In the genomic region with DNA sequence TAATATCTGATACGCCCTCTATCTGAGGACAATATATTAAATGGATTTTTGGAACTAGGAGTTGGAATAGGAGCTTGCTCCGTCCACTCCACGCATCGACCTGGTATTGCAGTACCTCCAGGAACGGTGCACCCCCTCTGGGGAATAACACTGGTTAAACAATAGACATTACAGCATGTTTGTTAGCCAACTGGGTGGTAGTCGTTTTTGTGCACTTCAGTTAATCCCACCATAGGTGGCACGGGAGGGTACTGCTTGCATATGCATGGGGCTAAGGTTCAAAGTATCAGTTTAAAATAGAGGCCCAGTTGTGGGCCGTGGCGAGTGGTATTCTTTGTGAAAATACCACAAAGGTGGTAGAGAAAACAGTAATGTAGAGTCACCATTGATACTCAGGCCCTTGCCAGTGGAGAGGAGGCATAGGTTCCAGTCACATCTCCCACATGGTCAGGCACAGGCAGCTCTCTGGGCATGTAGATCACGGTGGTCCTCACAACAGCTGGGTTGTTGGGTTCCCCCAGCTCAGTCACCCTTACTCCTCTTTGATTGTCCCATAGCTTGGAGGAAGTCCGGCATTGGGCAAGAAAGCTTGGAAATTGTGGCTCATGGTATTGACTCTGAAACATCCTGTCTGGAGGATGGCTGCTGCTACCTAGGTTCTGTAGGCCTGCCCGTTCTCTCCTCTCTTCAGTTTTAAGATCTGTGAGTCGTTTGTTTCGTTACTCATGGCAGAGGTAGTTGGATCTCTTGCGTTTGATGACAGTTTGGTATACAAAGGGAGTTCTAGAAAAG, we compare ENCODE assay signal across 8 mouse cellular contexts. TPM values are rescaled to one million over a fixed set of nuclear protein-coding genes. Genes with fewer than 3 reads are reported as not detected.
DNase-seq lines count a peak whose midpoint lies in the region; ATAC-seq and TF ChIP-seq lines count a peak whose summit lies in the region.

No protein-coding gene starts in this region.

- peak overlapping the region; percentile 57 for H3K4me2 ChIP-seq in intestine, embryonic 15.5 days (replicated peaks)
- peak overlapping the region; percentile 57 for H3K4me2 ChIP-seq in midbrain, postnatal 0 days (ENCODE audit: low read depth, low read length, poor library complexity, severe bottlenecking)
- peak overlapping the region; percentile 84 for H3K4me2 ChIP-seq in stomach, embryonic 16.5 days (ENCODE audit: low read depth, low read length)

- WGBS in intestine, embryonic 15.5 days = 1% methylated on average over 15 of the region's 15 CpGs
- WGBS in liver, adult 2 months = 12% methylated on average over 15 of the region's 15 CpGs
- 2% methylated on average over 15 of the region's 15 CpGs for WGBS in midbrain, postnatal 0 days
- 4% methylated on average over 15 of the region's 15 CpGs for WGBS in stomach, embryonic 16.5 days

- TF ChIP-seq POLR2A in liver, adult 2 months (IDR thresholded peaks at IDR 0.05; ENCODE audit: extremely low read depth, insufficient read depth, low read length) = peak; percentile 21; the same call in 1 of the 2 replicates

- H3K4me3 ChIP-seq in intestine, embryonic 15.5 days (replicated peaks) = peak overlapping the region; percentile 40
- H3K4me3 ChIP-seq in liver, adult 2 months (ENCODE audit: insufficient read depth, low read depth, low read length) = no peak overlapping the region
- peak overlapping the region; percentile 40 for H3K4me3 ChIP-seq in midbrain, postnatal 0 days (ENCODE audit: low read depth, low read length)
- peak overlapping the region; percentile 54 for H3K4me3 ChIP-seq in stomach, embryonic 16.5 days (replicated peaks; ENCODE audit: low read length)

- peak; percentile 53 for ATAC-seq in frontal cortex, adult (ENCODE audit: low TSS enrichment)
- ATAC-seq in intestine, embryonic 15.5 days = peak; percentile 92
- ATAC-seq in midbrain, postnatal 0 days (ENCODE audit: low FRiP score) = peak; percentile 77
- peak; percentile 89 for ATAC-seq in stomach, embryonic 16.5 days (ENCODE audit: insufficient read depth, low FRiP score)

- peaks cover 3% of the 10 kb centered on the region for H3K4me1 ChIP-seq in intestine, embryonic 15.5 days (replicated peaks)
- H3K4me1 ChIP-seq in liver, adult 2 months (ENCODE audit: control insufficient read depth, insufficient read depth, low read length) = no peaks in the 10 kb centered on the region; the same call in 1 of the 2 replicates
- peaks cover 8% of the 10 kb centered on the region; the same call in 1 of the 2 replicates for H3K4me1 ChIP-seq in midbrain, postnatal 0 days (ENCODE audit: insufficient read depth, low read length)
- peaks cover 13% of the 10 kb centered on the region for H3K4me1 ChIP-seq in stomach, embryonic 16.5 days (ENCODE audit: control insufficient read depth, insufficient read depth, low read length)

- peak; percentile 16 to 26 for DNase-seq in urinary bladder, adult 18-20 months (ENCODE audit: low spot score in 2 of 2)
- no peak for DNase-seq in urinary bladder, adult 2 months (ENCODE audit: low spot score)
- DNase-seq in cerebellum, adult 9-10 months = peak; percentile 57
- peak; percentile 89 for DNase-seq in liver, adult 2 months (ENCODE audit: extremely low read depth, low read depth, low spot score)
- peak; percentile 84 for DNase-seq in midbrain, postnatal 0 days (ENCODE audit: low spot score)

- H3K36me3 ChIP-seq in intestine, embryonic 15.5 days = no peaks in the 10 kb centered on the region
- peaks cover 14% of the 10 kb centered on the region for H3K36me3 ChIP-seq in liver, adult 2 months (ENCODE audit: control insufficient read depth, insufficient read depth, low read length)
- no peaks in the 10 kb centered on the region for H3K36me3 ChIP-seq in midbrain, postnatal 0 days (ENCODE audit: insufficient read depth, low read length)
- no peaks in the 10 kb centered on the region for H3K36me3 ChIP-seq in stomach, embryonic 16.5 days (ENCODE audit: control insufficient read depth, insufficient read depth, low read length)

- H3K9ac ChIP-seq in intestine, embryonic 15.5 days = no peak overlapping the region
- no peak overlapping the region for H3K9ac ChIP-seq in liver, adult 2 months (ENCODE audit: low read depth, low read length)
- H3K9ac ChIP-seq in midbrain, postnatal 0 days (replicated peaks; ENCODE audit: low read length, poor library complexity, severe bottlenecking) = peak overlapping the region; percentile 51
- peak overlapping the region; percentile 50 for H3K9ac ChIP-seq in stomach, embryonic 16.5 days (ENCODE audit: low read length)

- no peaks in the 10 kb centered on the region for H3K79me2 ChIP-seq in liver, adult 2 months (ENCODE audit: control insufficient read depth, insufficient read depth, low read length)

- no peaks in the 10 kb centered on the region for H3K27me3 ChIP-seq in intestine, embryonic 15.5 days (replicated peaks)
- H3K27me3 ChIP-seq in liver, adult 2 months (ENCODE audit: control insufficient read depth, insufficient read depth, low read length) = no peaks in the 10 kb centered on the region
- H3K27me3 ChIP-seq in midbrain, postnatal 0 days (ENCODE audit: insufficient read depth, low read length) = no peaks in the 10 kb centered on the region
- H3K27me3 ChIP-seq in stomach, embryonic 16.5 days (ENCODE audit: control insufficient read depth, insufficient read depth, low read length) = no peaks in the 10 kb centered on the region

- peak overlapping the region; percentile 91 for H3K27ac ChIP-seq in intestine, embryonic 15.5 days
- 0 out of 2 replicates have a peak overlapping the region, but pooled peaks have one; percentile 0 for H3K27ac ChIP-seq in liver, adult 2 months (replicated peaks; ENCODE audit: insufficient read depth, low read depth, low read length)
- peak overlapping the region; percentile 82 for H3K27ac ChIP-seq in midbrain, postnatal 0 days (ENCODE audit: low read depth, low read length)
- peak overlapping the region; percentile 93 for H3K27ac ChIP-seq in stomach, embryonic 16.5 days (ENCODE audit: low read length)

- no peaks in the 10 kb centered on the region for H3K9me3 ChIP-seq in intestine, embryonic 15.5 days
- no peaks in the 10 kb centered on the region for H3K9me3 ChIP-seq in midbrain, postnatal 0 days (ENCODE audit: low read length)
- no peaks in the 10 kb centered on the region for H3K9me3 ChIP-seq in stomach, embryonic 16.5 days (replicated peaks; ENCODE audit: control insufficient read depth, low read length)

- no peak for TF ChIP-seq CTCF in liver, adult 2 months (IDR thresholded peaks at IDR 0.05; ENCODE audit: low read depth, low read length)
- TF ChIP-seq CTCF in midbrain, postnatal 0 days (IDR thresholded peaks at IDR 0.05) = peak; percentile 21

RNA-seq across cellular contexts. Expression of gene Pecr, which starts 28.9 kb away (rescaled TPM):
- polyA plus RNA-seq in urinary bladder, adult 2 months (2012; rRNA removed) = 15.3 and 16.5 TPM in 2 replicates
- 57.7 and 65.5 TPM in 2 replicates for polyA plus RNA-seq in intestine, embryonic 15.5 days (2015; fragmentation: Nextera tagmentation; extraction: Ambion mirVana)
- total RNA-seq in liver, adult 2 months (2014; rRNA removed) = 262 and 269 TPM in 2 replicates
- polyA plus RNA-seq in liver, adult 2 months (2012; rRNA removed) = 228 and 250 TPM in 2 replicates
- total RNA-seq in midbrain, postnatal 0 days (2014; rRNA removed) = 0.66 and 2.7 TPM in 2 replicates
- 8.9 and 10.2 TPM in 2 replicates for polyA plus RNA-seq in midbrain, postnatal 0 days (2015; fragmentation: Nextera tagmentation; extraction: Ambion mirVana)
- polyA plus RNA-seq in stomach, embryonic 16.5 days (2015; fragmentation: Nextera tagmentation; extraction: Ambion mirVana) = 48.1 and 52.0 TPM in 2 replicates

RNA-seq across cellular contexts. Expression of gene Tmem169, which starts 28.9 kb away (rescaled TPM):
- 0.15 and 0.21 TPM in 2 replicates for polyA plus RNA-seq in urinary bladder, adult 2 months (2012; rRNA removed)
- polyA plus RNA-seq in intestine, embryonic 15.5 days (2015; fragmentation: Nextera tagmentation; extraction: Ambion mirVana) = 2.8 and 3.0 TPM in 2 replicates
- 0.13 and 0.18 TPM in 2 replicates for total RNA-seq in liver, adult 2 months (2014; rRNA removed)
- 0.14 and 0.16 TPM in 2 replicates for polyA plus RNA-seq in liver, adult 2 months (2012; rRNA removed)
- total RNA-seq in midbrain, postnatal 0 days (2014; rRNA removed) = 37.3 and 41.7 TPM in 2 replicates
- polyA plus RNA-seq in midbrain, postnatal 0 days (2015; fragmentation: Nextera tagmentation; extraction: Ambion mirVana) = 34.1 and 38.3 TPM in 2 replicates
- polyA plus RNA-seq in stomach, embryonic 16.5 days (2015; fragmentation: Nextera tagmentation; extraction: Ambion mirVana) = 2.2 and 2.6 TPM in 2 replicates

RNA-seq across cellular contexts. Expression of gene Mreg, which starts 43.2 kb away (rescaled TPM):
- polyA plus RNA-seq in urinary bladder, adult 2 months (2012; rRNA removed) = 23.3 and 30.0 TPM in 2 replicates
- 8.5 and 9.4 TPM in 2 replicates for polyA plus RNA-seq in intestine, embryonic 15.5 days (2015; fragmentation: Nextera tagmentation; extraction: Ambion mirVana)
- 19.5 and 27.9 TPM in 2 replicates for total RNA-seq in liver, adult 2 months (2014; rRNA removed)
- polyA plus RNA-seq in liver, adult 2 months (2012; rRNA removed) = 43.1 and 56.6 TPM in 2 replicates
- total RNA-seq in midbrain, postnatal 0 days (2014; rRNA removed) = 1.7 and 2.4 TPM in 2 replicates
- 2.1 and 2.3 TPM in 2 replicates for polyA plus RNA-seq in midbrain, postnatal 0 days (2015; fragmentation: Nextera tagmentation; extraction: Ambion mirVana)
- polyA plus RNA-seq in stomach, embryonic 16.5 days (2015; fragmentation: Nextera tagmentation; extraction: Ambion mirVana) = 12.4 and 14.4 TPM in 2 replicates

RNA-seq across cellular contexts. Expression of gene Xrcc5, which starts 52.0 kb away (rescaled TPM):
- 17.8 and 18.4 TPM in 2 replicates for polyA plus RNA-seq in urinary bladder, adult 2 months (2012; rRNA removed)
- 36.7 and 39.2 TPM in 2 replicates for polyA plus RNA-seq in intestine, embryonic 15.5 days (2015; fragmentation: Nextera tagmentation; extraction: Ambion mirVana)
- 18.7 and 23.5 TPM in 2 replicates for total RNA-seq in liver, adult 2 months (2014; rRNA removed)
- polyA plus RNA-seq in liver, adult 2 months (2012; rRNA removed) = 3.2 and 3.3 TPM in 2 replicates
- total RNA-seq in midbrain, postnatal 0 days (2014; rRNA removed) = 7.7 and 8.3 TPM in 2 replicates
- polyA plus RNA-seq in midbrain, postnatal 0 days (2015; fragmentation: Nextera tagmentation; extraction: Ambion mirVana) = 10.5 and 11.1 TPM in 2 replicates
- 35.0 and 37.5 TPM in 2 replicates for polyA plus RNA-seq in stomach, embryonic 16.5 days (2015; fragmentation: Nextera tagmentation; extraction: Ambion mirVana)

Comparison
In these comparisons a context has a peak if more than half of its experiments do, and no peak if none do; other contexts are left out.
1. H3K27ac ChIP-seq: peak in every context shown above with its lines; median percentile 93 in stomach, embryonic 16.5 days; 91 in intestine, embryonic 15.5 days; 82 in midbrain, postnatal 0 days; 0 in liver, adult 2 months.
2. H3K9ac ChIP-seq: peak in midbrain, postnatal 0 days (single experiment) and stomach, embryonic 16.5 days (single experiment); none in intestine, embryonic 15.5 days (single experiment) and liver, adult 2 months (single experiment).
3. Peak in every context shown above with its lines, with median percentiles within 50 percentile points of each other: ATAC-seq and H3K4me2 ChIP-seq.